Mouse (Mus musculus) liver, embryonic 13.5 days (tissue): ENCODE results near the gene Nos2. TPM values are rescaled to one million over a fixed set of nuclear protein-coding genes. Genes with fewer than 3 reads are reported as not detected.
"Not testable (repeated sequence)": the region's sequence is repeated elsewhere in the genome, so short reads cannot be mapped to it uniquely, and the experiment has no call there.

Experiments used
- ATAC-seq: fragments of 200-750 bp; cut with Nextera tagmentation; 2 replicates; pipeline ENCODE4 v1.8.0; 2017; ENCODE audit warnings: low read depth, mild to moderate bottlenecking, moderate number of reproducible peaks, moderate library complexity
- DNase-seq: peaks from one replicate; pipeline ENCODE4 v3.0.0; 2022
- H3K27ac ChIP-seq: fragments of 300-500 bp; sonication (generic); 2 replicates; pipeline ENCODE4 v1.5.1; 2015; ENCODE audit warnings: moderate library complexity, mild to moderate bottlenecking, inconsistent platforms
- H3K27me3 ChIP-seq: fragments of 300-500 bp; sonication (generic); 2 replicates; pipeline ENCODE4 v1.6.1; 2015; ENCODE audit warnings: mild to moderate bottlenecking, inconsistent platforms
- H3K36me3 ChIP-seq: fragments of 300-500 bp; sonication (generic); 2 replicates; pipeline ENCODE4 v1.6.1; 2015; ENCODE audit warnings: mild to moderate bottlenecking, inconsistent platforms
- H3K4me1 ChIP-seq: fragments of 300-500 bp; sonication (generic); replicated peaks from 2 replicates; pipeline ENCODE4 v1.6.1; 2015; ENCODE audit warnings: inconsistent platforms
- H3K4me2 ChIP-seq: fragments of 300-500 bp; sonication (generic); 2 replicates; pipeline ENCODE4 v1.6.1; 2015; ENCODE audit warnings: inconsistent platforms, mild to moderate bottlenecking, moderate library complexity
- H3K4me3 ChIP-seq: fragments of 300-500 bp; sonication (generic); replicated peaks from 2 replicates; pipeline ENCODE4 v1.5.1; 2015; ENCODE audit warnings: mild to moderate bottlenecking, inconsistent platforms
- H3K9ac ChIP-seq: fragments of 300-500 bp; sonication (generic); 2 replicates; pipeline ENCODE4 v1.6.1; 2015; ENCODE audit warnings: mild to moderate bottlenecking, inconsistent platforms
- H3K9me3 ChIP-seq: fragments of 300-500 bp; sonication (generic); replicated peaks from 2 replicates; pipeline ENCODE4 v1.6.1; 2016; ENCODE audit warnings: inconsistent platforms
- WGBS: fragments of 180-500 bp; shearing (Covaris S2); methylation state at CpG from one replicate; pipeline ENCODE4 v1.1.7; 2015; ENCODE audit not compliant: insufficient replicate concordance; 5-methylcytosine and 5-hydroxymethylcytosine counted together
- polyA plus RNA-seq: library from polyadenylated mRNA; unstranded; fragments of >200 nt; fragmentation: Nextera tagmentation; extraction: Ambion mirVana; gene quantifications from 2 replicates; pipeline ENCODE4 v1.2.1, GENCODE M21; 2015

The Nos2 gene
- polyA plus RNA-seq, 1 experiment from 2014 or later, result 0.02 TPM

GRCm38 (mm10) chr11:78990875-78991543 lies 70.4 kb downstream of the Nos2 start:
- not testable (repeated sequence) for ATAC-seq, H3K36me3 ChIP-seq, H3K4me3 ChIP-seq, H3K9ac ChIP-seq, H3K4me2 ChIP-seq, H3K27me3 ChIP-seq, DNase-seq, H3K27ac ChIP-seq, H3K4me1 ChIP-seq, H3K9me3 ChIP-seq
- WGBS, result 64% methylated on average over 5 of the region's 5 CpGs

- ATAC-seq (no peak), DNase-seq (no peak)
- no peak overlapping the region for H3K4me3 ChIP-seq
- no peak overlapping the region for H3K9ac ChIP-seq
- H3K36me3 ChIP-seq, result no peaks in the 10 kb centered on the region
- H3K4me2 ChIP-seq, result no peak overlapping the region
- H3K27me3 ChIP-seq, result no peaks in the 10 kb centered on the region
- peaks cover 23% of the 10 kb centered on the region for H3K4me1 ChIP-seq
- H3K9me3 ChIP-seq, result no peaks in the 10 kb centered on the region
- H3K27ac ChIP-seq, result no peak overlapping the region
- 48% methylated on average over 6 of the region's 6 CpGs for WGBS
Measured at GRCm38 (mm10) chr11:78999118-78999517, 78.5 kb downstream of the Nos2 start.

- no peak for DNase-seq
- no peak for ATAC-seq
- no peak overlapping the region for H3K4me2 ChIP-seq
- H3K9me3 ChIP-seq, result no peaks in the 10 kb centered on the region
- WGBS, result 64% methylated on average over 4 of the region's 4 CpGs
- no peak overlapping the region for H3K4me3 ChIP-seq
- H3K4me1 ChIP-seq, result peaks cover 46% of the 10 kb centered on the region
- H3K27ac ChIP-seq, result peak overlapping the region; percentile 15; the same call in 1 of the 2 replicates
- no peaks in the 10 kb centered on the region for H3K36me3 ChIP-seq
- no peaks in the 10 kb centered on the region for H3K27me3 ChIP-seq
- no peak overlapping the region for H3K9ac ChIP-seq
Measured at GRCm38 (mm10) chr11:79001871-79002270, 81.3 kb downstream of the Nos2 start.

GRCm38 (mm10) chr11:79002551-79002951 lies 82.0 kb downstream of the Nos2 start:
- Histone ChIP-seq H3K36me3 (no peaks in the 10 kb centered on the region), H3K4me2 (no peak overlapping the region), H3K4me1 (peaks cover 48% of the 10 kb centered on the region), H3K27ac (peak overlapping the region; percentile 40), H3K9ac (no peak overlapping the region), H3K9me3 (no peaks in the 10 kb centered on the region), H3K4me3 (no peak overlapping the region), H3K27me3 (no peaks in the 10 kb centered on the region)
- DNase-seq (no peak), ATAC-seq (no peak)
- 35% methylated on average over 5 of the region's 5 CpGs for whole genome bisulfite sequencing

- peak; percentile 54 for ATAC-seq
Measured at GRCm38 (mm10) chr11:79003053-79003768, 82.6 kb downstream of the Nos2 start.

GRCm38 (mm10) chr11:79003769-79004638 lies 83.4 kb downstream of the Nos2 start:
- Histone ChIP-seq H3K27ac (peak overlapping the region; percentile 40), H3K4me3 (no peak overlapping the region), H3K27me3 (no peaks in the 10 kb centered on the region), H3K4me2 (no peak overlapping the region; the same call in 1 of the 2 replicates), H3K9me3 (no peaks in the 10 kb centered on the region), H3K9ac (no peak overlapping the region), H3K36me3 (no peaks in the 10 kb centered on the region), H3K4me1 (peaks cover 60% of the 10 kb centered on the region)
- DNase-seq, result no peak
- ATAC-seq, result no peak; the same call in 1 of the 2 replicates
- 41% methylated on average over 10 of the region's 10 CpGs for WGBS

More at GRCm38 (mm10) chr11:79003053-79003768, 82.6 kb downstream of the Nos2 start:
- DNase-seq, result no peak
- no peaks in the 10 kb centered on the region for H3K9me3 ChIP-seq
- H3K27ac ChIP-seq, result peak overlapping the region; percentile 40
- H3K9ac ChIP-seq, result no peak overlapping the region
- no peaks in the 10 kb centered on the region for H3K36me3 ChIP-seq
- H3K4me3 ChIP-seq, result no peak overlapping the region
- no peak overlapping the region; the same call in 1 of the 2 replicates for H3K4me2 ChIP-seq
- H3K27me3 ChIP-seq, result no peaks in the 10 kb centered on the region
- H3K4me1 ChIP-seq, result peaks cover 54% of the 10 kb centered on the region
- 40% methylated on average over 11 of the region's 11 CpGs for whole genome bisulfite sequencing

- WGBS, result 44% methylated on average over 14 of the region's 14 CpGs
Measured at GRCm38 (mm10) chr11:79005578-79006394, 85.2 kb downstream of the Nos2 start.

GRCm38 (mm10) chr11:79006417-79006816 lies 85.8 kb downstream of the Nos2 start:
- H3K36me3 ChIP-seq, result no peaks in the 10 kb centered on the region
- H3K27me3 ChIP-seq, result no peaks in the 10 kb centered on the region
- H3K4me3 ChIP-seq, result no peak overlapping the region
- 0 out of 2 replicates have a peak overlapping the region, but pooled peaks have one; percentile 21 for H3K27ac ChIP-seq
- ATAC-seq, result no peak
- no peak overlapping the region for H3K4me2 ChIP-seq
- WGBS, result 58% methylated on average over 5 of the region's 5 CpGs
- H3K9ac ChIP-seq, result no peak overlapping the region
- DNase-seq, result no peak
- no peaks in the 10 kb centered on the region for H3K9me3 ChIP-seq
- H3K4me1 ChIP-seq, result peaks cover 60% of the 10 kb centered on the region

More at GRCm38 (mm10) chr11:79005578-79006394, 85.2 kb downstream of the Nos2 start:
- Histone ChIP-seq H3K9me3 (no peaks in the 10 kb centered on the region), H3K9ac (no peak overlapping the region), H3K4me3 (no peak overlapping the region), H3K27ac (peak overlapping the region; percentile 21; the same call in 1 of the 2 replicates), H3K4me1 (peaks cover 60% of the 10 kb centered on the region), H3K36me3 (no peaks in the 10 kb centered on the region), H3K27me3 (no peaks in the 10 kb centered on the region), H3K4me2 (no peak overlapping the region)
- DNase-seq (peak; percentile 31), ATAC-seq (peak; percentile 74)

- peaks cover 55% of the 10 kb centered on the region for H3K4me1 ChIP-seq
- H3K27ac ChIP-seq, H3K36me3 ChIP-seq, H3K4me3 ChIP-seq, H3K9me3 ChIP-seq, H3K9ac ChIP-seq, H3K27me3 ChIP-seq, ATAC-seq, H3K4me2 ChIP-seq, DNase-seq: not testable (repeated sequence)
- WGBS, result 79% methylated on average over 3 of the region's 3 CpGs
Measured at GRCm38 (mm10) chr11:79007356-79007755, 86.8 kb downstream of the Nos2 start.

GRCm38 (mm10) chr11:79008007-79008775 lies 87.6 kb downstream of the Nos2 start:
- Histone ChIP-seq H3K9me3 (no peaks in the 10 kb centered on the region), H3K27me3 (no peaks in the 10 kb centered on the region), H3K9ac (no peak overlapping the region), H3K36me3 (no peaks in the 10 kb centered on the region), H3K4me3 (no peak overlapping the region), H3K27ac (no peak overlapping the region), H3K4me2 (no peak overlapping the region), H3K4me1 (peaks cover 47% of the 10 kb centered on the region)
- DNase-seq (no peak), ATAC-seq (0 out of 2 replicates have a peak, but pooled peaks have one; percentile 45)
- 51% methylated on average over 6 of the region's 6 CpGs for WGBS
